Mouse (Mus musculus): ENCODE measurements around the gene Lrrc4. TPM values are rescaled to one million over a fixed set of nuclear protein-coding genes. Genes with fewer than 3 reads are reported as not detected.

Lrrc4 gene
- polyA plus RNA-seq, 1 experiment from 2014 or later, result 7.2 TPM

GRCm38 (mm10) chr6:28747025-28747424 is 84.5 kb downstream of the Lrrc4 start:
- Histone ChIP-seq H3K9me3 (ENCODE audit: control insufficient read depth, low read length) (no peaks in the 10 kb centered on the region), H3K27ac (ENCODE audit: low read depth, low read length) (no peak overlapping the region), H3K9ac (ENCODE audit: low read length) (no peak overlapping the region), H3K4me2 (ENCODE audit: low read depth) (no peak overlapping the region), H3K4me3 (ENCODE audit: low read depth, low read length) (no peak overlapping the region), H3K4me1 (ENCODE audit: control insufficient read depth, insufficient read depth, low read length) (no peaks in the 10 kb centered on the region), H3K27me3 (ENCODE audit: control insufficient read depth, insufficient read depth, low read length) (no peaks in the 10 kb centered on the region), H3K36me3 (ENCODE audit: control insufficient read depth, insufficient read depth, low read length) (no peaks in the 10 kb centered on the region)
- no peak for DNase-seq (ENCODE audit: low spot score)
- no peak for ATAC-seq (ENCODE audit: insufficient read depth, low FRiP score, low TSS enrichment)
- 91% methylated on average over 5 of the region's 5 CpGs for WGBS

GRCm38 (mm10) chr6:28745864-28746263 is 85.7 kb downstream of the Lrrc4 start:
- no peak for DNase-seq (ENCODE audit: low spot score)

GRCm38 (mm10) chr6:28743586-28743985 is 88.0 kb downstream of the Lrrc4 start:
- Histone ChIP-seq H3K9ac (ENCODE audit: low read length) (no peak overlapping the region), H3K27me3 (ENCODE audit: control insufficient read depth, insufficient read depth, low read length) (no peaks in the 10 kb centered on the region), H3K9me3 (ENCODE audit: control insufficient read depth, low read length) (no peaks in the 10 kb centered on the region), H3K4me1 (ENCODE audit: control insufficient read depth, insufficient read depth, low read length) (no peaks in the 10 kb centered on the region), H3K36me3 (ENCODE audit: control insufficient read depth, insufficient read depth, low read length) (no peaks in the 10 kb centered on the region), H3K4me3 (ENCODE audit: low read depth, low read length) (no peak overlapping the region), H3K27ac (ENCODE audit: low read depth, low read length) (no peak overlapping the region), H3K4me2 (ENCODE audit: low read depth) (no peak overlapping the region)
- no peak for DNase-seq (ENCODE audit: low spot score)
- WGBS, result 56% methylated on average over 1 of the region's 1 CpGs
- ATAC-seq (ENCODE audit: insufficient read depth, low FRiP score, low TSS enrichment), result no peak

More at GRCm38 (mm10) chr6:28745864-28746263, 85.7 kb downstream of the Lrrc4 start:
- Histone ChIP-seq H3K36me3 (ENCODE audit: control insufficient read depth, insufficient read depth, low read length) (no peaks in the 10 kb centered on the region), H3K4me2 (ENCODE audit: low read depth) (no peak overlapping the region), H3K27ac (ENCODE audit: low read depth, low read length) (no peak overlapping the region), H3K27me3 (ENCODE audit: control insufficient read depth, insufficient read depth, low read length) (no peaks in the 10 kb centered on the region), H3K4me1 (ENCODE audit: control insufficient read depth, insufficient read depth, low read length) (no peaks in the 10 kb centered on the region), H3K4me3 (ENCODE audit: low read depth, low read length) (no peak overlapping the region), H3K9ac (ENCODE audit: low read length) (no peak overlapping the region), H3K9me3 (ENCODE audit: control insufficient read depth, low read length) (no peaks in the 10 kb centered on the region)
- ATAC-seq (ENCODE audit: insufficient read depth, low FRiP score, low TSS enrichment), result no peak
- WGBS, result 89% methylated on average over 7 of the region's 7 CpGs

GRCm38 (mm10) chr6:28737601-28738000 is 93.9 kb downstream of the Lrrc4 start:
- ATAC-seq (ENCODE audit: insufficient read depth, low FRiP score, low TSS enrichment) (no peak), DNase-seq (ENCODE audit: low spot score) (no peak)
- 93% methylated on average over 1 of the region's 1 CpGs for WGBS
- H3K36me3 ChIP-seq (ENCODE audit: control insufficient read depth, insufficient read depth, low read length), result no peaks in the 10 kb centered on the region
- no peak overlapping the region for H3K9ac ChIP-seq (ENCODE audit: low read length)
- H3K9me3 ChIP-seq (ENCODE audit: control insufficient read depth, low read length), result no peaks in the 10 kb centered on the region
- no peak overlapping the region for H3K27ac ChIP-seq (ENCODE audit: low read depth, low read length)
- no peaks in the 10 kb centered on the region for H3K4me1 ChIP-seq (ENCODE audit: control insufficient read depth, insufficient read depth, low read length)
- H3K4me3 ChIP-seq (ENCODE audit: low read depth, low read length), result no peak overlapping the region
- H3K27me3 ChIP-seq (ENCODE audit: control insufficient read depth, insufficient read depth, low read length), result no peaks in the 10 kb centered on the region
- no peak overlapping the region for H3K4me2 ChIP-seq (ENCODE audit: low read depth)

- DNase-seq (ENCODE audit: low spot score), result no peak
- Histone ChIP-seq H3K27me3 (ENCODE audit: control insufficient read depth, insufficient read depth, low read length) (no peaks in the 10 kb centered on the region), H3K27ac (ENCODE audit: low read depth, low read length) (no peak overlapping the region), H3K4me3 (ENCODE audit: low read depth, low read length) (no peak overlapping the region), H3K4me1 (ENCODE audit: control insufficient read depth, insufficient read depth, low read length) (no peaks in the 10 kb centered on the region), H3K9ac (ENCODE audit: low read length) (no peak overlapping the region), H3K9me3 (ENCODE audit: control insufficient read depth, low read length) (no peaks in the 10 kb centered on the region), H3K4me2 (ENCODE audit: low read depth) (no peak overlapping the region), H3K36me3 (ENCODE audit: control insufficient read depth, insufficient read depth, low read length) (no peaks in the 10 kb centered on the region)
- WGBS, result 76% methylated on average over 7 of the region's 7 CpGs
- ATAC-seq (ENCODE audit: insufficient read depth, low FRiP score, low TSS enrichment), result no peak
Observed at GRCm38 (mm10) chr6:28736665-28737064, 94.9 kb downstream of the Lrrc4 start.

- Histone ChIP-seq H3K9ac (ENCODE audit: low read length) (no peak overlapping the region), H3K27me3 (ENCODE audit: control insufficient read depth, insufficient read depth, low read length) (no peaks in the 10 kb centered on the region), H3K4me2 (ENCODE audit: low read depth) (no peak overlapping the region), H3K4me3 (ENCODE audit: low read depth, low read length) (no peak overlapping the region), H3K9me3 (ENCODE audit: control insufficient read depth, low read length) (no peaks in the 10 kb centered on the region), H3K4me1 (ENCODE audit: control insufficient read depth, insufficient read depth, low read length) (no peaks in the 10 kb centered on the region), H3K36me3 (ENCODE audit: control insufficient read depth, insufficient read depth, low read length) (no peaks in the 10 kb centered on the region), H3K27ac (ENCODE audit: low read depth, low read length) (no peak overlapping the region)
- 86% methylated on average over 9 of the region's 9 CpGs for WGBS
- ATAC-seq (ENCODE audit: insufficient read depth, low FRiP score, low TSS enrichment) (no peak), DNase-seq (ENCODE audit: low spot score) (no peak)
Observed at GRCm38 (mm10) chr6:28735116-28735515, 96.4 kb downstream of the Lrrc4 start.

- Histone ChIP-seq H3K4me2 (ENCODE audit: low read depth) (no peak overlapping the region), H3K9ac (ENCODE audit: low read length) (no peak overlapping the region), H3K36me3 (ENCODE audit: control insufficient read depth, insufficient read depth, low read length) (no peaks in the 10 kb centered on the region), H3K4me1 (ENCODE audit: control insufficient read depth, insufficient read depth, low read length) (peaks cover 5% of the 10 kb centered on the region), H3K27me3 (ENCODE audit: control insufficient read depth, insufficient read depth, low read length) (no peaks in the 10 kb centered on the region), H3K4me3 (ENCODE audit: low read depth, low read length) (no peak overlapping the region), H3K9me3 (ENCODE audit: control insufficient read depth, low read length) (no peaks in the 10 kb centered on the region), H3K27ac (ENCODE audit: low read depth, low read length) (no peak overlapping the region)
- 86% methylated on average over 5 of the region's 5 CpGs for WGBS
- no peak for ATAC-seq (ENCODE audit: insufficient read depth, low FRiP score, low TSS enrichment)
- DNase-seq (ENCODE audit: low spot score), result no peak
Observed at GRCm38 (mm10) chr6:28733884-28734647, 97.5 kb downstream of the Lrrc4 start.

GRCm38 (mm10) chr6:28731246-28731645 is 100.3 kb downstream of the Lrrc4 start:
- H3K9me3 ChIP-seq (ENCODE audit: control insufficient read depth, low read length), result no peaks in the 10 kb centered on the region
- no peak overlapping the region for H3K4me3 ChIP-seq (ENCODE audit: low read depth, low read length)
- H3K9ac ChIP-seq (ENCODE audit: low read length), result no peak overlapping the region
- H3K4me1 ChIP-seq (ENCODE audit: control insufficient read depth, insufficient read depth, low read length), result peaks cover 6% of the 10 kb centered on the region
- no peaks in the 10 kb centered on the region for H3K27me3 ChIP-seq (ENCODE audit: control insufficient read depth, insufficient read depth, low read length)
- no peak for ATAC-seq (ENCODE audit: insufficient read depth, low FRiP score, low TSS enrichment)
- no peak overlapping the region for H3K4me2 ChIP-seq (ENCODE audit: low read depth)
- H3K27ac ChIP-seq (ENCODE audit: low read depth, low read length), result no peak overlapping the region
- no peak for DNase-seq (ENCODE audit: low spot score)
- H3K36me3 ChIP-seq (ENCODE audit: control insufficient read depth, insufficient read depth, low read length), result no peaks in the 10 kb centered on the region
- WGBS, result 94% methylated on average over 6 of the region's 6 CpGs

GRCm38 (mm10) chr6:28729649-28730048 is 101.9 kb downstream of the Lrrc4 start:
- ATAC-seq (ENCODE audit: insufficient read depth, low FRiP score, low TSS enrichment), result no peak
- Histone ChIP-seq H3K9me3 (ENCODE audit: control insufficient read depth, low read length) (no peaks in the 10 kb centered on the region), H3K27ac (ENCODE audit: low read depth, low read length) (no peak overlapping the region), H3K9ac (ENCODE audit: low read length) (no peak overlapping the region), H3K4me1 (ENCODE audit: control insufficient read depth, insufficient read depth, low read length) (peaks cover 6% of the 10 kb centered on the region), H3K36me3 (ENCODE audit: control insufficient read depth, insufficient read depth, low read length) (no peaks in the 10 kb centered on the region), H3K4me2 (ENCODE audit: low read depth) (no peak overlapping the region), H3K27me3 (ENCODE audit: control insufficient read depth, insufficient read depth, low read length) (no peaks in the 10 kb centered on the region), H3K4me3 (ENCODE audit: low read depth, low read length) (no peak overlapping the region)
- 27% methylated on average over 2 of the region's 2 CpGs for WGBS
- DNase-seq (ENCODE audit: low spot score), result no peak
